Mouse (Mus musculus): ENCODE measurements around the gene Megf9.

- TF ChIP-seq MYOG (IDR thresholded peaks at IDR 0.05; ENCODE audit: control insufficient read depth, extremely low read depth, insufficient read length) (no peak), CTCF (IDR thresholded peaks at IDR 0.05; ENCODE audit: control insufficient read depth, insufficient read depth, insufficient read length) (no peak), MAX (IDR thresholded peaks at IDR 0.05) (no peak), FOSL1 (IDR thresholded peaks at IDR 0.05; ENCODE audit: insufficient read depth, low read length, poor library complexity, severe bottlenecking) (no peak), USF1 (IDR thresholded peaks at IDR 0.05; ENCODE audit: low read depth) (no peak), MYOD1 (IDR thresholded peaks at IDR 0.05; ENCODE audit: control insufficient read depth, insufficient read length, low read depth) (no peak)
Observed at GRCm38 (mm10) chr4:70463302-70463701, 71.5 kb downstream of the Megf9 start.

Measured in C2C12 (cell line).